Mouse (Mus musculus): ENCODE measurements around the gene Pik3r1. TPM values are rescaled to one million over a fixed set of nuclear protein-coding genes. Genes with fewer than 3 reads are reported as not detected.

The Pik3r1 gene
- polyA plus RNA-seq, 1 experiment from 2014 or later, result 45.9 TPM

GRCm38 (mm10) chr13:101800833-101801371 lies 32.9 kb upstream of the Pik3r1 start:
- Histone ChIP-seq H3K4me3 (ENCODE audit: low read depth, low read length) (peak overlapping the region; percentile 46), H3K27ac (replicated peaks; ENCODE audit: low read depth, low read length) (no peak overlapping the region), H3K27me3 (replicated peaks; ENCODE audit: control insufficient read depth, insufficient read depth, low read length) (0 out of 2 replicates have a peak, but pooled peaks cover 8% of the 10 kb centered on the region), H3K4me2 (ENCODE audit: low read depth, low read length) (peak overlapping the region; percentile 85), H3K4me1 (ENCODE audit: control insufficient read depth, insufficient read depth, low read length) (no peaks in the 10 kb centered on the region), H3K36me3 (ENCODE audit: control insufficient read depth, insufficient read depth, low read length) (no peaks in the 10 kb centered on the region), H3K9me3 (ENCODE audit: control insufficient read depth, low read length) (no peaks in the 10 kb centered on the region), H3K9ac (ENCODE audit: low read depth, low read length) (peak overlapping the region; percentile 65)
- no peak for DNase-seq (ENCODE audit: low spot score)
- WGBS, result 31% methylated on average over 10 of the region's 10 CpGs
- peak; percentile 50 for ATAC-seq (ENCODE audit: low read depth)

GRCm38 (mm10) chr13:101800021-101800596 lies 32.1 kb upstream of the Pik3r1 start:
- Histone ChIP-seq H3K27ac (replicated peaks; ENCODE audit: low read depth, low read length) (no peak overlapping the region), H3K36me3 (ENCODE audit: control insufficient read depth, insufficient read depth, low read length) (no peaks in the 10 kb centered on the region), H3K4me1 (ENCODE audit: control insufficient read depth, insufficient read depth, low read length) (no peaks in the 10 kb centered on the region), H3K9me3 (ENCODE audit: control insufficient read depth, low read length) (no peaks in the 10 kb centered on the region), H3K4me3 (ENCODE audit: low read depth, low read length) (no peak overlapping the region), H3K27me3 (replicated peaks; ENCODE audit: control insufficient read depth, insufficient read depth, low read length) (0 out of 2 replicates have a peak, but pooled peaks cover 8% of the 10 kb centered on the region), H3K4me2 (ENCODE audit: low read depth, low read length) (no peak overlapping the region), H3K9ac (ENCODE audit: low read depth, low read length) (no peak overlapping the region)
- WGBS, result 84% methylated on average over 13 of the region's 13 CpGs
- no peak for ATAC-seq (ENCODE audit: low read depth)
- no peak for DNase-seq (ENCODE audit: low spot score)

GRCm38 (mm10) chr13:101799318-101799717 lies 31.3 kb upstream of the Pik3r1 start:
- Histone ChIP-seq H3K36me3 (ENCODE audit: control insufficient read depth, insufficient read depth, low read length) (no peaks in the 10 kb centered on the region), H3K4me2 (ENCODE audit: low read depth, low read length) (no peak overlapping the region), H3K4me1 (ENCODE audit: control insufficient read depth, insufficient read depth, low read length) (no peaks in the 10 kb centered on the region), H3K27ac (replicated peaks; ENCODE audit: low read depth, low read length) (no peak overlapping the region), H3K4me3 (ENCODE audit: low read depth, low read length) (no peak overlapping the region), H3K9ac (ENCODE audit: low read depth, low read length) (no peak overlapping the region), H3K27me3 (replicated peaks; ENCODE audit: control insufficient read depth, insufficient read depth, low read length) (0 out of 2 replicates have a peak, but pooled peaks cover 8% of the 10 kb centered on the region), H3K9me3 (ENCODE audit: control insufficient read depth, low read length) (no peaks in the 10 kb centered on the region)
- ATAC-seq (ENCODE audit: low read depth) (no peak), DNase-seq (ENCODE audit: low spot score) (no peak)
- WGBS, result 92% methylated on average over 2 of the region's 2 CpGs

GRCm38 (mm10) chr13:101798522-101798921 lies 30.5 kb upstream of the Pik3r1 start:
- H3K27ac ChIP-seq (replicated peaks; ENCODE audit: low read depth, low read length), result no peak overlapping the region
- no peaks in the 10 kb centered on the region for H3K4me1 ChIP-seq (ENCODE audit: control insufficient read depth, insufficient read depth, low read length)
- H3K9ac ChIP-seq (ENCODE audit: low read depth, low read length), result no peak overlapping the region
- WGBS, result 89% methylated on average over 4 of the region's 4 CpGs
- H3K4me3 ChIP-seq (ENCODE audit: low read depth, low read length), result no peak overlapping the region
- no peak overlapping the region for H3K4me2 ChIP-seq (ENCODE audit: low read depth, low read length)
- 0 out of 2 replicates have a peak, but pooled peaks cover 8% of the 10 kb centered on the region for H3K27me3 ChIP-seq (replicated peaks; ENCODE audit: control insufficient read depth, insufficient read depth, low read length)
- ATAC-seq (ENCODE audit: low read depth) (no peak), DNase-seq (ENCODE audit: low spot score) (no peak)
- no peaks in the 10 kb centered on the region for H3K36me3 ChIP-seq (ENCODE audit: control insufficient read depth, insufficient read depth, low read length)
- H3K9me3 ChIP-seq (ENCODE audit: control insufficient read depth, low read length), result no peaks in the 10 kb centered on the region

- ATAC-seq (ENCODE audit: low read depth) (no peak), DNase-seq (ENCODE audit: low spot score) (no peak)
- Histone ChIP-seq H3K9me3 (ENCODE audit: control insufficient read depth, low read length) (no peaks in the 10 kb centered on the region), H3K4me2 (ENCODE audit: low read depth, low read length) (no peak overlapping the region), H3K27me3 (replicated peaks; ENCODE audit: control insufficient read depth, insufficient read depth, low read length) (0 out of 2 replicates have a peak, but pooled peaks cover 8% of the 10 kb centered on the region), H3K9ac (ENCODE audit: low read depth, low read length) (no peak overlapping the region), H3K36me3 (ENCODE audit: control insufficient read depth, insufficient read depth, low read length) (no peaks in the 10 kb centered on the region), H3K4me1 (ENCODE audit: control insufficient read depth, insufficient read depth, low read length) (no peaks in the 10 kb centered on the region), H3K27ac (replicated peaks; ENCODE audit: low read depth, low read length) (no peak overlapping the region), H3K4me3 (ENCODE audit: low read depth, low read length) (no peak overlapping the region)
- WGBS, result 59% methylated on average over 6 of the region's 6 CpGs
These were observed 29.0 kb upstream of the Pik3r1 start for GRCm38 (mm10) chr13:101796983-101797382.

GRCm38 (mm10) chr13:101785705-101786104 lies 17.7 kb upstream of the Pik3r1 start:
- Histone ChIP-seq H3K4me1 (ENCODE audit: control insufficient read depth, insufficient read depth, low read length) (no peaks in the 10 kb centered on the region), H3K27me3 (replicated peaks; ENCODE audit: control insufficient read depth, insufficient read depth, low read length) (no peaks in the 10 kb centered on the region), H3K27ac (replicated peaks; ENCODE audit: low read depth, low read length) (no peak overlapping the region), H3K9ac (ENCODE audit: low read depth, low read length) (no peak overlapping the region), H3K4me2 (ENCODE audit: low read depth, low read length) (no peak overlapping the region), H3K4me3 (ENCODE audit: low read depth, low read length) (no peak overlapping the region), H3K36me3 (ENCODE audit: control insufficient read depth, insufficient read depth, low read length) (no peaks in the 10 kb centered on the region), H3K9me3 (ENCODE audit: control insufficient read depth, low read length) (no peaks in the 10 kb centered on the region)
- DNase-seq (ENCODE audit: low spot score) (no peak), ATAC-seq (ENCODE audit: low read depth) (no peak)
- WGBS, result 82% methylated on average over 4 of the region's 4 CpGs

- no peak overlapping the region for H3K4me2 ChIP-seq (ENCODE audit: low read depth, low read length)
- no peaks in the 10 kb centered on the region for H3K9me3 ChIP-seq (ENCODE audit: control insufficient read depth, low read length)
- no peak overlapping the region for H3K4me3 ChIP-seq (ENCODE audit: low read depth, low read length)
- no peaks in the 10 kb centered on the region for H3K4me1 ChIP-seq (ENCODE audit: control insufficient read depth, insufficient read depth, low read length)
- no peaks in the 10 kb centered on the region for H3K27me3 ChIP-seq (replicated peaks; ENCODE audit: control insufficient read depth, insufficient read depth, low read length)
- no peaks in the 10 kb centered on the region for H3K36me3 ChIP-seq (ENCODE audit: control insufficient read depth, insufficient read depth, low read length)
- 94% methylated on average over 13 of the region's 13 CpGs for WGBS
- DNase-seq (ENCODE audit: low spot score) (no peak), ATAC-seq (ENCODE audit: low read depth) (no peak)
- no peak overlapping the region for H3K9ac ChIP-seq (ENCODE audit: low read depth, low read length)
- H3K27ac ChIP-seq (replicated peaks; ENCODE audit: low read depth, low read length), result no peak overlapping the region
These were observed 16.8 kb upstream of the Pik3r1 start for GRCm38 (mm10) chr13:101784651-101785289.

- Histone ChIP-seq H3K27ac (replicated peaks; ENCODE audit: low read depth, low read length) (no peak overlapping the region), H3K4me2 (ENCODE audit: low read depth, low read length) (no peak overlapping the region), H3K27me3 (replicated peaks; ENCODE audit: control insufficient read depth, insufficient read depth, low read length) (no peaks in the 10 kb centered on the region), H3K9me3 (ENCODE audit: control insufficient read depth, low read length) (no peaks in the 10 kb centered on the region), H3K4me3 (ENCODE audit: low read depth, low read length) (no peak overlapping the region), H3K36me3 (ENCODE audit: control insufficient read depth, insufficient read depth, low read length) (no peaks in the 10 kb centered on the region), H3K4me1 (ENCODE audit: control insufficient read depth, insufficient read depth, low read length) (no peaks in the 10 kb centered on the region), H3K9ac (ENCODE audit: low read depth, low read length) (no peak overlapping the region)
- ATAC-seq (ENCODE audit: low read depth) (no peak), DNase-seq (ENCODE audit: low spot score) (no peak)
- WGBS, result 93% methylated on average over 4 of the region's 4 CpGs
These were observed 11.0 kb upstream of the Pik3r1 start for GRCm38 (mm10) chr13:101779011-101779410.
